Mouse (Mus musculus) cerebellum, adult 2 months (tissue): ENCODE measurements around the gene Tmem216. TPM values are rescaled to one million over a fixed set of nuclear protein-coding genes. Genes with fewer than 3 reads are reported as not detected.
A peak's percentile ranks its signal among the peaks of the same experiment; 100 is the strongest.
"Not testable (repeated sequence)": the region's sequence is repeated elsewhere in the genome, so short reads cannot be mapped to it uniquely, and the experiment has no call there.

Source experiments
- DNase-seq, 2 experiments: peaks; one replicate each; pipeline ENCODE4 v3.0.0; 2021
- H3K27ac ChIP-seq: fragments of 200-500 bp; 2 replicates; pipeline ENCODE4 v1.5.1; 2012; ENCODE audit warnings: low read length, control low read depth, inconsistent platforms; ENCODE audit not compliant: insufficient read depth
- H3K27me3 ChIP-seq: fragments of 200-500 bp; 2 replicates; pipeline ENCODE4 v1.6.1; 2012; ENCODE audit warnings: inconsistent platforms, mild to moderate bottlenecking, low read length, moderate library complexity; ENCODE audit not compliant: control insufficient read depth, insufficient read depth
- H3K4me1 ChIP-seq: fragments of 200-500 bp; 2 replicates; pipeline ENCODE4 v1.6.1; 2011; ENCODE audit warnings: low read length; ENCODE audit not compliant: control insufficient read depth, insufficient read depth
- H3K4me3 ChIP-seq: fragments of 200-500 bp; replicated peaks from 2 replicates; pipeline ENCODE3; 2011; ENCODE audit warnings: mild to moderate bottlenecking, low read depth, low read length, control low read depth; ENCODE audit not compliant: insufficient read depth
- CTCF ChIP-seq: fragments of 200-500 bp; IDR thresholded peaks from 2 replicates; pipeline ENCODE4 v1.5.1; 2011; ENCODE audit warnings: low read depth, mild to moderate bottlenecking, control low read depth, low read length, moderate library complexity, borderline replicate concordance; ENCODE audit not compliant: insufficient read depth
- POLR2A ChIP-seq: fragments of 200-500 bp; IDR thresholded peaks from 2 replicates; pipeline ENCODE4 v1.6.1; 2011; ENCODE audit warnings: low read length, control low read depth, borderline replicate concordance; ENCODE audit not compliant: insufficient read depth
- WGBS: fragments of 180-500 bp; shearing (Covaris S2); methylation state at CpG from one replicate; pipeline ENCODE4 v1.1.7; 2018; 5-methylcytosine and 5-hydroxymethylcytosine counted together
- polyA plus RNA-seq: library from polyadenylated mRNA; depleted of rRNA; stranded (reverse); fragments of >200 nt; gene quantifications from 2 replicates; pipeline ENCODE4 v1.2.3, GENCODE M21; 2012

Gene Tmem216
- polyA plus RNA-seq, 1 experiment, result 20.8 TPM

- TF ChIP-seq CTCF (no peak), POLR2A (no peak)
- DNase-seq, result no peak
- WGBS, result 67% methylated on average over 6 of the region's 6 CpGs
Observed at GRCm38 (mm10) chr19:10561558-10562314, 5.7 kb upstream of the Tmem216 start.

GRCm38 (mm10) chr19:10560108-10560507 lies 4.1 kb upstream of the Tmem216 start:
- Histone ChIP-seq H3K27ac (no peak overlapping the region), H3K4me3 (no peak overlapping the region), H3K27me3 (no peaks in the 10 kb centered on the region; the same call in 1 of the 2 replicates), H3K4me1 (no peaks in the 10 kb centered on the region; the same call in 1 of the 2 replicates)
- no peak for DNase-seq
- 28% methylated on average over 5 of the region's 5 CpGs for WGBS
- TF ChIP-seq POLR2A, result no peak
- TF ChIP-seq CTCF, result no peak

More at GRCm38 (mm10) chr19:10561558-10562314, 5.7 kb upstream of the Tmem216 start:
- no peak overlapping the region for H3K27ac ChIP-seq
- H3K4me3 ChIP-seq, result no peak overlapping the region
- H3K4me1 ChIP-seq, result no peaks in the 10 kb centered on the region; the same call in 1 of the 2 replicates
- no peaks in the 10 kb centered on the region; the same call in 1 of the 2 replicates for H3K27me3 ChIP-seq

GRCm38 (mm10) chr19:10557837-10558375 lies 1.9 kb upstream of the Tmem216 start:
- not testable (repeated sequence) for H3K4me3 ChIP-seq, DNase-seq, H3K27me3 ChIP-seq, H3K4me1 ChIP-seq, H3K27ac ChIP-seq
- 60% methylated on average over 4 of the region's 4 CpGs for WGBS

GRCm38 (mm10) chr19:10557430-10557829 lies 1.4 kb upstream of the Tmem216 start:
- Histone ChIP-seq H3K27ac (no peak overlapping the region), H3K4me1 (no peaks in the 10 kb centered on the region), H3K4me3 (no peak overlapping the region), H3K27me3 (no peaks in the 10 kb centered on the region)
- TF ChIP-seq CTCF, result no peak
- WGBS, result 75% methylated on average over 2 of the region's 2 CpGs
- DNase-seq, result no peak

GRCm38 (mm10) chr19:10557001-10557400 lies 963 bp upstream of the Tmem216 start:
- Histone ChIP-seq H3K4me3 (no peak overlapping the region), H3K4me1 (no peaks in the 10 kb centered on the region), H3K27me3 (no peaks in the 10 kb centered on the region), H3K27ac (no peak overlapping the region)
- TF ChIP-seq POLR2A (no peak), CTCF (no peak)
- WGBS, result 70% methylated on average over 2 of the region's 2 CpGs
- no peak for DNase-seq

GRCm38 (mm10) chr19:10539454-10539853 lies 16.6 kb downstream of the Tmem216 start:
- no peaks in the 10 kb centered on the region for H3K27me3 ChIP-seq
- H3K27ac ChIP-seq, result no peak overlapping the region
- no peaks in the 10 kb centered on the region for H3K4me1 ChIP-seq
- 91% methylated on average over 5 of the region's 5 CpGs for WGBS
- TF ChIP-seq POLR2A (no peak), CTCF (no peak)
- no peak for DNase-seq
- H3K4me3 ChIP-seq, result no peak overlapping the region

GRCm38 (mm10) chr19:10530082-10530481 lies 26.0 kb downstream of the Tmem216 start:
- 96% methylated on average over 1 of the region's 1 CpGs for WGBS
- H3K4me1 ChIP-seq, result no peaks in the 10 kb centered on the region
- DNase-seq, result no peak
- no peak for TF ChIP-seq POLR2A
- no peak for TF ChIP-seq CTCF
- H3K27me3 ChIP-seq, result no peaks in the 10 kb centered on the region
- no peak overlapping the region for H3K4me3 ChIP-seq
- no peak overlapping the region for H3K27ac ChIP-seq

GRCm38 (mm10) chr19:10525910-10526309 lies 30.1 kb downstream of the Tmem216 start, which contains the start of gene Sdhaf2:
Sdhaf2 (minus strand) TSS chr19:10526142.
- peak in 1 of 2 experiments; percentile 49 for DNase-seq
- Histone ChIP-seq H3K4me1 (no peaks in the 10 kb centered on the region), H3K27ac (peak within 1 kb of the TSS; percentile 86), H3K27me3 (no peaks in the 10 kb centered on the region), H3K4me3 (peak within 1 kb of the TSS; percentile 92)
- TF ChIP-seq POLR2A (no peak), CTCF (no peak)
- 0% methylated on average over 11 of the region's 11 CpGs for WGBS
